Mouse (Mus musculus) heart, adult 2 months (tissue): Measurements from ENCODE around the gene Bri3bp. TPM values are rescaled to one million over a fixed set of nuclear protein-coding genes. Genes with fewer than 3 reads are reported as not detected.
A peak's percentile ranks its signal among the peaks of the same experiment; 100 is the strongest.

Source experiments
- DNase-seq, 2 experiments: peaks; one replicate each; pipeline ENCODE4 v3.0.0; 2021
- H3K27ac ChIP-seq: fragments of 200-600 bp; 2 replicates; pipeline ENCODE4 v1.8.1; 2022
- H3K27me3 ChIP-seq: fragments of 200-500 bp; 2 replicates; pipeline ENCODE4 v1.6.1; 2012; ENCODE audit warnings: mild to moderate bottlenecking, low read length, inconsistent platforms, mixed read lengths; ENCODE audit not compliant: control insufficient read depth, insufficient read depth
- H3K36me3 ChIP-seq: fragments of 200-500 bp; 2 replicates; pipeline ENCODE4 v1.6.1; 2012; ENCODE audit warnings: low read length, inconsistent platforms; ENCODE audit not compliant: control insufficient read depth, insufficient read depth
- H3K4me1 ChIP-seq: fragments of 200-500 bp; 2 replicates; pipeline ENCODE4 v1.6.1; 2011; ENCODE audit warnings: low read length; ENCODE audit not compliant: control insufficient read depth, insufficient read depth
- H3K4me3 ChIP-seq: fragments of 200-600 bp; 2 replicates; pipeline ENCODE4 v1.8.1; 2022
- H3K79me2 ChIP-seq: fragments of 200-500 bp; replicated peaks from 2 replicates; pipeline ENCODE4 v1.6.1; 2012; ENCODE audit warnings: mild to moderate bottlenecking, inconsistent platforms, low read length, moderate library complexity, mixed read lengths; ENCODE audit not compliant: control insufficient read depth, insufficient read depth
- H3K9ac ChIP-seq: fragments of 200-500 bp; 2 replicates; pipeline ENCODE4 v1.6.1; 2012; ENCODE audit warnings: low read depth, mild to moderate bottlenecking, control low read depth, inconsistent platforms, low read length, mixed read lengths
- CTCF ChIP-seq: fragments of 200-600 bp; IDR thresholded peaks from 2 replicates; pipeline ENCODE4 v1.8.1; 2022; ENCODE audit warnings: antibody characterized with exemption, mild to moderate bottlenecking, moderate library complexity
- EP300 ChIP-seq: fragments of 200-500 bp; IDR thresholded peaks from 2 replicates; pipeline ENCODE4 v1.6.1; 2011; ENCODE audit warnings: low read depth, low read length, control low read depth; ENCODE audit not compliant: insufficient read depth
- POLR2A ChIP-seq: fragments of 200-500 bp; IDR thresholded peaks from 2 replicates; pipeline ENCODE4 v1.6.1; 2011; ENCODE audit warnings: mild to moderate bottlenecking, low read depth, low read length, control low read depth; ENCODE audit not compliant: insufficient read depth
- WGBS: fragments of 180-500 bp; shearing (Covaris S2); methylation state at CpG from one replicate; pipeline ENCODE4 v1.1.7; 2018; 5-methylcytosine and 5-hydroxymethylcytosine counted together
- intact Hi-C: fragments of 180-260 bp; cut with DNase I; formaldehyde crosslinking; loops from one replicate; pipeline ENCODE4 v1.15.1; 2025
- polyA plus RNA-seq: library from polyadenylated mRNA; depleted of rRNA; stranded (reverse); fragments of >200 nt; gene quantifications from 2 replicates; pipeline ENCODE4 v1.2.3, GENCODE M21; 2012
- total RNA-seq, 2 experiments: library from RNA; stranded (reverse); gene quantifications; 2 replicates each; pipeline ENCODE4 v1.2.3; 2021

Bri3bp gene
- total and polyA plus RNA-seq, 3 experiments: 31.4 to 52.4 (median 52.2) TPM

- Histone ChIP-seq H3K4me1 (no peaks in the 10 kb centered on the region; the same call in 1 of the 2 replicates), H3K79me2 (no peaks in the 10 kb centered on the region), H3K9ac (no peak overlapping the region), H3K27me3 (no peaks in the 10 kb centered on the region), H3K27ac (no peak overlapping the region), H3K4me3 (no peak overlapping the region), H3K36me3 (no peaks in the 10 kb centered on the region)
- TF ChIP-seq CTCF (no peak), EP300 (no peak), POLR2A (no peak)
- intact Hi-C loops: no loop called here
- no peak for DNase-seq
- WGBS: 89% methylated on average over 4 of the region's 4 CpGs
These were observed 3.2 kb downstream of the Bri3bp start for GRCm38 (mm10) chr5:125444554-125444953.

- H3K27me3 ChIP-seq: no peaks in the 10 kb centered on the region
- intact Hi-C loops: no loop called here
- no peaks in the 10 kb centered on the region; the same call in 1 of the 2 replicates for H3K4me1 ChIP-seq
- no peak overlapping the region for H3K4me3 ChIP-seq
- DNase-seq: no peak
- H3K36me3 ChIP-seq: no peaks in the 10 kb centered on the region
- no peak for TF ChIP-seq EP300
- no peak for TF ChIP-seq CTCF
- no peak for TF ChIP-seq POLR2A
- WGBS: 72% methylated on average over 7 of the region's 7 CpGs
- no peaks in the 10 kb centered on the region for H3K79me2 ChIP-seq
- H3K27ac ChIP-seq: no peak overlapping the region
- H3K9ac ChIP-seq: no peak overlapping the region
These were observed 5.0 kb downstream of the Bri3bp start for GRCm38 (mm10) chr5:125446344-125446743.

GRCm38 (mm10) chr5:125448026-125448425 is 6.7 kb downstream of the Bri3bp start:
- Histone ChIP-seq H3K27me3 (no peaks in the 10 kb centered on the region), H3K36me3 (no peaks in the 10 kb centered on the region), H3K27ac (peak overlapping the region; percentile 73), H3K4me1 (no peaks in the 10 kb centered on the region; the same call in 1 of the 2 replicates), H3K9ac (no peak overlapping the region), H3K79me2 (no peaks in the 10 kb centered on the region), H3K4me3 (no peak overlapping the region)
- 61% methylated on average over 3 of the region's 3 CpGs for WGBS
- intact Hi-C loops: no loop called here
- DNase-seq: peak in 1 of 2 experiments; percentile 75
- TF ChIP-seq POLR2A (no peak), EP300 (peak; percentile 72)

- intact Hi-C loops: no loop called here
- no peaks in the 10 kb centered on the region; the same call in 1 of the 2 replicates for H3K4me1 ChIP-seq
- peak overlapping the region; percentile 73 for H3K27ac ChIP-seq
- H3K4me3 ChIP-seq: no peak overlapping the region
- no peaks in the 10 kb centered on the region for H3K79me2 ChIP-seq
- 72% methylated on average over 4 of the region's 4 CpGs for WGBS
- H3K36me3 ChIP-seq: no peaks in the 10 kb centered on the region
- TF ChIP-seq POLR2A (no peak), EP300 (no peak), CTCF (no peak)
- H3K27me3 ChIP-seq: no peaks in the 10 kb centered on the region
- no peak for DNase-seq
- H3K9ac ChIP-seq: no peak overlapping the region
These were observed 7.3 kb downstream of the Bri3bp start for GRCm38 (mm10) chr5:125448631-125449030.

GRCm38 (mm10) chr5:125449306-125449705 is 7.9 kb downstream of the Bri3bp start:
- no peak overlapping the region for H3K9ac ChIP-seq

GRCm38 (mm10) chr5:125452573-125452972 is 11.2 kb downstream of the Bri3bp start:
- Histone ChIP-seq H3K27ac (no peak overlapping the region), H3K36me3 (no peaks in the 10 kb centered on the region), H3K79me2 (no peaks in the 10 kb centered on the region), H3K4me3 (no peak overlapping the region), H3K27me3 (no peaks in the 10 kb centered on the region), H3K9ac (no peak overlapping the region), H3K4me1 (no peaks in the 10 kb centered on the region)
- 78% methylated on average over 9 of the region's 9 CpGs for WGBS
- no peak for TF ChIP-seq CTCF
- TF ChIP-seq POLR2A: no peak
- no peak for TF ChIP-seq EP300
- DNase-seq: peak; percentile 33 to 59
- intact Hi-C loops: no loop called here

More at GRCm38 (mm10) chr5:125449306-125449705, 7.9 kb downstream of the Bri3bp start:
- H3K79me2 ChIP-seq: no peaks in the 10 kb centered on the region
- no peaks in the 10 kb centered on the region; the same call in 1 of the 2 replicates for H3K4me1 ChIP-seq
- H3K4me3 ChIP-seq: no peak overlapping the region
- no peaks in the 10 kb centered on the region for H3K27me3 ChIP-seq
- H3K36me3 ChIP-seq: no peaks in the 10 kb centered on the region
- 46% methylated on average over 5 of the region's 5 CpGs for WGBS
- intact Hi-C loops: no loop called here
- TF ChIP-seq EP300 (no peak), CTCF (no peak), POLR2A (no peak)
- no peak overlapping the region; the same call in 1 of the 2 replicates for H3K27ac ChIP-seq
- DNase-seq: no peak
